Mouse (Mus musculus) spleen, adult 2 months (tissue): ENCODE measurements around the gene Sf3a2. TPM values are rescaled to one million over a fixed set of nuclear protein-coding genes. Genes with fewer than 3 reads are reported as not detected.

Source experiments
- DNase-seq, 2 experiments: peaks; one replicate each; pipeline versions ENCODE4 v3.0.0 to v3.0.0-alpha.2; 2012 to 2021; ENCODE audit warnings: low spot score in 2 of 2, low read depth in 1 of 2
- H3K27ac ChIP-seq: fragments of 200-500 bp; 2 replicates; pipeline ENCODE4 v1.5.1; 2012; ENCODE audit warnings: low read length, inconsistent platforms; ENCODE audit not compliant: insufficient read depth
- H3K27me3 ChIP-seq: fragments of 200-500 bp; 2 replicates; pipeline ENCODE4 v1.6.1; 2012; ENCODE audit warnings: mild to moderate bottlenecking, moderate library complexity, low read length, inconsistent platforms; ENCODE audit not compliant: control insufficient read depth, insufficient read depth
- H3K36me3 ChIP-seq: fragments of 200-500 bp; 2 replicates; pipeline ENCODE4 v1.6.1; 2012; ENCODE audit warnings: mild to moderate bottlenecking, low read length, inconsistent platforms; ENCODE audit not compliant: control insufficient read depth, insufficient read depth
- H3K4me1 ChIP-seq: fragments of 200-500 bp; 2 replicates; pipeline ENCODE4 v1.6.1; 2011; ENCODE audit warnings: inconsistent platforms; ENCODE audit not compliant: control insufficient read depth, insufficient read depth, insufficient read length
- H3K4me3 ChIP-seq: fragments of 200-500 bp; 2 replicates; pipeline ENCODE4 v1.5.1; 2011; ENCODE audit warnings: mild to moderate bottlenecking, inconsistent platforms; ENCODE audit not compliant: insufficient read depth, insufficient read length; ENCODE audit errors: extremely low read depth
- CTCF ChIP-seq: fragments of 200-500 bp; IDR thresholded peaks from 2 replicates; pipeline ENCODE4 v1.5.1; 2011; ENCODE audit warnings: mild to moderate bottlenecking, inconsistent platforms; ENCODE audit not compliant: insufficient read depth, insufficient read length, insufficient replicate concordance; ENCODE audit errors: extremely low read depth
- POLR2A ChIP-seq: fragments of 200-500 bp; IDR thresholded peaks from 2 replicates; pipeline ENCODE4 v1.6.1; 2011; ENCODE audit warnings: low read depth, low read length, inconsistent platforms
- WGBS: fragments of 180-500 bp; shearing (Covaris S2); methylation state at CpG from one replicate; pipeline ENCODE4 v1.1.7; 2018; 5-methylcytosine and 5-hydroxymethylcytosine counted together
- polyA plus RNA-seq: library from polyadenylated mRNA; depleted of rRNA; stranded (reverse); fragments of >200 nt; gene quantifications from 2 replicates; pipeline ENCODE4 v1.2.3, GENCODE M21; 2012

Gene Sf3a2
- polyA plus RNA-seq, 1 experiment = 38.7 TPM

GRCm38 (mm10) chr10:80774981-80775380, 23.0 kb upstream of the Sf3a2 start:
- Histone ChIP-seq H3K36me3 (peaks cover 33% of the 10 kb centered on the region), H3K27ac (no peak overlapping the region), H3K4me1 (no peaks in the 10 kb centered on the region), H3K27me3 (no peaks in the 10 kb centered on the region), H3K4me3 (no peak overlapping the region)
- no peak for DNase-seq
- TF ChIP-seq POLR2A = no peak
- no peak for TF ChIP-seq CTCF
- 91% methylated on average over 4 of the region's 4 CpGs for WGBS

- no peak overlapping the region for H3K4me3 ChIP-seq
- TF ChIP-seq CTCF = no peak
- TF ChIP-seq POLR2A = no peak
- DNase-seq = no peak
- H3K27ac ChIP-seq = no peak overlapping the region
- H3K27me3 ChIP-seq = no peaks in the 10 kb centered on the region
- no peaks in the 10 kb centered on the region for H3K4me1 ChIP-seq
- peaks cover 34% of the 10 kb centered on the region for H3K36me3 ChIP-seq
- WGBS = 96% methylated on average over 4 of the region's 4 CpGs
These were observed 22.3 kb upstream of the Sf3a2 start for GRCm38 (mm10) chr10:80775731-80776130.

GRCm38 (mm10) chr10:80776358-80776869, 21.6 kb upstream of the Sf3a2 start:
- H3K4me1 ChIP-seq = no peaks in the 10 kb centered on the region
- no peak for TF ChIP-seq CTCF
- no peak for TF ChIP-seq POLR2A
- no peak for DNase-seq
- no peak overlapping the region for H3K27ac ChIP-seq
- no peak overlapping the region for H3K4me3 ChIP-seq
- WGBS = 90% methylated on average over 6 of the region's 6 CpGs
- H3K27me3 ChIP-seq = no peaks in the 10 kb centered on the region
- peaks cover 37% of the 10 kb centered on the region for H3K36me3 ChIP-seq

- Histone ChIP-seq H3K27me3 (no peaks in the 10 kb centered on the region), H3K27ac (no peak overlapping the region), H3K4me3 (no peak overlapping the region), H3K4me1 (no peaks in the 10 kb centered on the region), H3K36me3 (peaks cover 37% of the 10 kb centered on the region)
- DNase-seq = no peak
- 91% methylated on average over 5 of the region's 5 CpGs for WGBS
- TF ChIP-seq POLR2A (no peak), CTCF (no peak)
These were observed 20.9 kb upstream of the Sf3a2 start for GRCm38 (mm10) chr10:80777123-80777522.

- Histone ChIP-seq H3K4me3 (no peak overlapping the region), H3K27ac (no peak overlapping the region), H3K36me3 (peaks cover 39% of the 10 kb centered on the region), H3K27me3 (no peaks in the 10 kb centered on the region), H3K4me1 (no peaks in the 10 kb centered on the region)
- no peak for DNase-seq
- TF ChIP-seq POLR2A (no peak), CTCF (no peak)
These were observed 18.4 kb upstream of the Sf3a2 start for GRCm38 (mm10) chr10:80779565-80779964.

- no peak for DNase-seq
- Histone ChIP-seq H3K36me3 (peaks cover 68% of the 10 kb centered on the region), H3K27ac (no peak overlapping the region), H3K4me1 (no peaks in the 10 kb centered on the region), H3K4me3 (no peak overlapping the region), H3K27me3 (no peaks in the 10 kb centered on the region)
- TF ChIP-seq CTCF (no peak), POLR2A (no peak)
- 95% methylated on average over 2 of the region's 2 CpGs for WGBS
These were observed 13.7 kb upstream of the Sf3a2 start for GRCm38 (mm10) chr10:80784302-80784701.

GRCm38 (mm10) chr10:80784871-80785270, 13.1 kb upstream of the Sf3a2 start:
- 95% methylated on average over 12 of the region's 12 CpGs for WGBS
- TF ChIP-seq POLR2A (no peak), CTCF (no peak)
- Histone ChIP-seq H3K36me3 (peaks cover 69% of the 10 kb centered on the region), H3K27me3 (no peaks in the 10 kb centered on the region), H3K27ac (no peak overlapping the region), H3K4me1 (no peaks in the 10 kb centered on the region), H3K4me3 (no peak overlapping the region)
- DNase-seq = no peak
